Mouse (Mus musculus) ovary, postnatal 10 days (tissue): ENCODE results near the gene Tmbim1.

Experiments
- DNase-seq: peaks from one replicate; pipeline ENCODE4 v3.0.0; 2022; ENCODE audit warnings: low spot score

The Tmbim1 gene

DNA sequence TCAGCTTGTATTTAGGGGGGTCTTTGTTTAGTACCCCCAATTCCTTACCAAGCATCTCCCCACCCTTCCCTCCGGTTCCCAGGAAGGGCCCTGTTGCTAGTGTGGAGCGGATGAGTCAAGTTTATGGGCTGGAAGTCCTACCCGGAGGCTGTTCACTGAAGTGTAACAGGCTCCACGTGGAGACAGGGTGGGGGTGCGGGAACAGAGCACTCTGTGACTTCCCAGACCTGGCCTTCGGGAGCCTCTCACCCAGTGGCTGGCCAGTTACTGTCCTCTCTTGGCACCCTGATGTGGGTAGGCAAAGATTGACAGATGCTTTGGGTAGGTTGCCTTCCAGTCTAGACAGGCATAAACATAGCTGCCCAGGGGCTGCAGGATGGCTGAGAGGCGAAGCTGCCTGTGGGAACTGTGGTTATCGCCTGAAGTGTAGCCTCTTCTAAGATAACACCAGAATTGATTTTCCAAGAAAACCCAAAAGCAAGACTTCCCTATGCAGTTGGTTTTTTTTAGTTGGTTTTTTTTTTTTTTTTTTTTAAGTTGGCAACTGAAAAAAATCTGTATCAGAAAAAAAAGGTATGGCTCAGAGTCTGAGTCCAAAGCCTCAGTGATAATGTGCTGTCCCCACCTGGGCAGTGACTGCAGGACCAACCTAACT is 27.4 kb downstream of the Tmbim1 start:
- DNase-seq: no peak

- no peak for DNase-seq
Observed at GRCm38 (mm10) chr1:74277041-74277440, 28.4 kb downstream of the Tmbim1 start.

GRCm38 (mm10) chr1:74275015-74275414 is 30.4 kb downstream of the Tmbim1 start:
- DNase-seq: no peak

DNA sequence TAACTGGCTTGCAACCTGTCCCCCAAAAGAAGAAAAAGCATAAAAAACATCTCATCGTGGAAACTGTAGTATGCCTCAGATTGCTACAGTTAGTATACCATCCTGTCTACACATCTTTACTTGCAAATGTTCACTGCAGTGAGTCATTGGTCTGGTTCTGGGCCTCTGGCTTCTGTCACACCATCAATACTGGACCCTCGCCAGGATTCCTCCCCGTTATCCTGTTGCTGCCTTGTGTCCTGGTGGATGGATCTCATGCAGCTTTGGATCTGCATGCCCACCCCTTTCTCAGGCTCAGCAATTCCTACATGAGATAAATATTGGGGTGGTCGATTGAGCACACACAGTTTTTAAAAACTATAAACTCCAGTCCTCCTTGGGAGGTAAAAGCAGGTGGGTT is 33.8 kb downstream of the Tmbim1 start:
- DNase-seq: no peak

- DNase-seq: no peak
Observed at GRCm38 (mm10) chr1:74268750-74269149, 36.7 kb downstream of the Tmbim1 start.

- DNase-seq: no peak
Observed at GRCm38 (mm10) chr1:74262510-74262909, 42.9 kb downstream of the Tmbim1 start.

DNA sequence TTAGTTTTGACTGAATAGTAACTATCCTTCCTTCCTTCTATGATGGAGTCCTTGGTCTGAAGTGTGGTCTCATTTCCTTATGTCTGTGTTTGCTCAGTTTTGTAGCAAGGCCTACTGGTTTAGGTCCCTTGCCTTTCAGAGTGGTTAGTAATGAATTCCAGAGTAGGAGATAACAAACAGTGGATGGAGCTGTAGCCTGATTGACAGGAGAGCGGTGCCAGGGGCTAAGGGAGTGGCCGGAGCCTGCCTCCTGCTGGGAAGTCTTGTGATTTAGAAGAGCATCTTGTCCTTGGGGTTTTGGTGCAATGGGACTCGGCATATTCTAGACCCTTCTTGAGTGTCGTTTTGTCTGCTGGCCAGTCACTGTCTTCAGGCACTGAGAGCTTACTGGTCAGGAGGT is 48.6 kb downstream of the Tmbim1 start:
- no peak for DNase-seq

GRCm38 (mm10) chr1:74255704-74256345 is 49.6 kb downstream of the Tmbim1 start:
- DNase-seq: no peak

DNA sequence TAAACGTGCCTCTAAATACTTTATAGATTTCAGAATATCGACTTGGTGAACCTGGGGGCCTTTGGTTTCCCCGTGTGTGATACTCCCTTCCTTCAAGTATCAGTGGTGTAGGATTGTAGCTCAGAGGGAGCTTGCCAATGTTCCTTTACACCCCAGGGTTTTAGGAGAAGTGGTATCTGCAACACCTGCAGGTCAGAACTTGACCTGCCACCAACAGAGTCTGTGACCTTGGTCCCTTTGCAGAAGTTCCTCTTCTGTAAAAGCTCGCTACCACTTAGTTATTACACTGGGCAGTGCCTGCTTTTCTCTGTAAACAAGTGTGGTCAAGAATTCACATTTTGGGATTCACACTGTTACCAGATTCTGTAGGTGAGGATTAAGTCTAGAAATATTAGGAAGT is 55.3 kb downstream of the Tmbim1 start:
- no peak for DNase-seq

DNA sequence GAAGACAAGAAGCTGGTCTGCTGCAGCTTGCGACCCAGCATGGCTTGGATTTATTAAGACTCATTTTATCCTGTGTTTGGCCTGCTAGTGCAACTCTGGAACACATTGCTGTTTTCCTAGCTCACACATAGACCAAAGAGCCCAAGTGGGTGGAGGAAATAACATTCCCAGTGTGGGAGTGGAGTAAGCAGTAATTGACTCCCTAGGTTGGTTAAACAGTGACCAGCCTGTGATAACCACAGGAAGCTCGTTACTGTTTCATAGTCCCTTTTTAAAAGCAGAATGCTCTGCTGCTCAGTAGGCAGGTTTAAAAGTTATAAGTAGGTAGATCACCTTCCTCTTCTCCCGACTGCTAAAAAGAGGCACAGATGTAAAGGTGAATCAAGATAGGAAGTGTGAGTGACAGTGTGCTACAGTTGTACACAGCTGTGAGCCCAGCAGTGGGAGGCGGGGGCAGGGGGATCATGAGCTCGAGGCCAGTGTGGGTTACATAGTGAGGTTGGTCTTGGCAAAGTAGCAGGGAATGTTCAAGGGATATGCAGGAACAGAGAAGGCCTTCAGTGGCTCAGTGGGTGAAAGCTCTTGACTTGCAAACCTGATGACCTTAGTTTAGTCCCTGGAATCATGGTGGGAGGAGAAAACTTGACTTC is 56.0 kb downstream of the Tmbim1 start:
- no peak for DNase-seq

DNA sequence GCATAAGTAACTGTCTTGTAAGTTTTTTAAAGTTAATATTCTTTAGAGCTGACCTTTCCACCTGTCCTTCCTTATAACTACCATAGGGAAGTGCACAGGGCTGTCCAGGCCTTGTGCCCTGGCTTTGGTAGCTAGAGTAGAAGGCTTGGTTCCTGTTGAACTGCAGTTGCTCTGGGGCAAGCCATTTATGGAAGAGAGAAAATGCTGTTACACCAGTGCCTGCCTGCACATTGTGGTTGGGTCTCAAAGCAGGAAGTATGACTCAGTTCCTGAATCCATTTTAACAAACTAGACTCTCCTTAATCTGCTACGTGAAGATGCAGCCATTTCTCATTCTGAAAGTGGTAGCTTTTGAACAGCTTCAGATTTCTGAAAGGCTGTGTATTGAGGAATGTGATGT is 56.6 kb downstream of the Tmbim1 start:
- no peak for DNase-seq

DNA sequence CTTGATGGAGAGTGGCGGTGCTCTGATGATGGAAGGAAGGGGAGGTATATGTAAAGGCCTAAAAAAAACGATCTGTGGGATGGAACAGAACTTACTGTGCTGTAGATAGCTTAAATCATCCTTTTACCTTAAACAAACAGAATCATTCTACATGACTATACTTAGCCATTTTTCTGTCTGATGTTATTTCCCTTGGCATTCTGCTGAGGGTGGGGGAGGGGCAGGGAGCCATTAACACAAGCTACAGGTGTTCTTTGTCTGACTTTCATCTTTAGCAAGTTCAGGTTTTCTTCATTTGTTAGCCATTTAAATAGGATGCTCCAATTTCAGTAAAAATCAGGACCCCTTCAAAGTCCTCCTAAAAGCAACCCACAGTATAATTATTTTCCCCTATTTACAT is 59.9 kb downstream of the Tmbim1 start:
- DNase-seq: no peak

DNA sequence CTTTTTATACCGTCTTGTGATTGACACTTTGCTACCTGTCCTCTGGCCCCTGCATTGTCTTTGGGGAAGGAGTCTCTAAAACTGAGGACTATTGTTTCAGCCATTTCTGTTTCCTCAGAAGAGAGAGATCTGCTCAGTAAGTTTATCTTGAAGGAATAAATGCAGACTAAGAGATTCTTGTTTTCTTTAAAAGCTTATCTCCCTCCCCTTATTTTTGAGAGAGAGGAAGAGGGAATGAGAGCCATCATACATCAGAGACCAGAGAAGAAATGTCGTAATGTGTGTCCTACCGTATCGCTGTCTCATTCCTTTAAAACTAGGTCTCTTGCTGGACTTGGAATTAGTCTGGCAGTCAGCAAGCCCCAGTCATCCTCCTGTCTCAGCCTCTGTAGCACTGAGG is 64.6 kb downstream of the Tmbim1 start:
- DNase-seq: no peak

GRCm38 (mm10) chr1:74240311-74240710 is 65.1 kb downstream of the Tmbim1 start:
- DNase-seq: no peak

DNA sequence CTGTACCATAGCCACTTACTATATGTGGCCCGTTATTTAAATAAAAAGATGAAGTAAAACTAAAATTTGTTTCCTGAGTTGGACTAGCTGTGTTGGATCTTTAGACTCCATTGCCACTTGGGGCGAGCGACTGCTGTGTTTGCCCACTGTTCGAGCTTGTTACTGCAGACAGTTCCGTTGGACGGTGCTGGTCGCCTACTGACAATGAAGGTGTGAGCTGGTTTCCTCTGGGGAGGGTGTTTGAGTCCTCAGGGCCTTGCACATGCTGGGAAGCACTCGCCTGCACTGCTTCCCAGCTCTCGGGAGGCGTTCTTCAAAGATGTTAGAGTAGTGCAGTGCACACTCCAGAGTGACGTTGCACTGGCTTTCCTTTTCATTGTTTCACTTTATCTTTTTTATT is 65.8 kb downstream of the Tmbim1 start:
- no peak for DNase-seq

- DNase-seq: no peak
Observed at GRCm38 (mm10) chr1:74239162-74239561, 66.3 kb downstream of the Tmbim1 start.
